Mouse (Mus musculus): Measurements from ENCODE around the gene Myrf. TPM values are rescaled to one million over a fixed set of nuclear protein-coding genes. Genes with fewer than 3 reads are reported as not detected.
"Not testable (repeated sequence)": the region's sequence is repeated elsewhere in the genome, so short reads cannot be mapped to it uniquely, and the experiment has no call there.

The Myrf gene
- polyA plus RNA-seq, 1 experiment = 65.5 TPM

DNA sequence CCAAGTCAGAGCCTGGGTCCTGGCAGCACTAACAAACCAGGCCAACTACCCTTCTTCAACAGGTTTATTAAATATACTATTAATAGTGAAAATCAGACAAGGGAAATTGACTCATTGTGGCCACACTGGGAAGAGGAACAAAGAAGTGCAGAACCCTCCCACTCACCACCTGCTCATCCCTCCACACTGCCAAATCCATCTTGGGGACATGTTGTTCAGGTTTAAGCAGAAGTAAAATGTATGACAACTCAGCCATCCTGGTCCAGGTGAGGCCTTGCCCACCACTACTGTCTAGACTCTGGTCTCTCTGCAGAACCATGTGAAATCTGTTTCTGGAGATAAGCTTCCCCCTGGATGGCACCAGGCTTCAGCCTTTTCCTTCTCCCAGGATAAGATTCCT lies 68.7 kb downstream of the Myrf start:
- TF ChIP-seq CTCF (IDR thresholded peaks at IDR 0.05; ENCODE audit: extremely low read depth, insufficient read length, insufficient replicate concordance, low read depth, low read length) (no peak), POLR2A (IDR thresholded peaks at IDR 0.05; ENCODE audit: low read depth, low read length) (no peak)
- Histone ChIP-seq H3K27me3 (ENCODE audit: control insufficient read depth, insufficient read depth, low read length) (no peaks in the 10 kb centered on the region), H3K4me1 (ENCODE audit: control insufficient read depth, insufficient read depth, insufficient read length, low read length) (peaks cover 8% of the 10 kb centered on the region; the same call in 1 of the 2 replicates), H3K36me3 (ENCODE audit: control insufficient read depth, insufficient read depth, low read length) (no peaks in the 10 kb centered on the region), H3K4me3 (ENCODE audit: low read depth, low read length) (no peak overlapping the region), H3K27ac (ENCODE audit: insufficient read depth, low read depth, low read length) (no peak overlapping the region)

DNA sequence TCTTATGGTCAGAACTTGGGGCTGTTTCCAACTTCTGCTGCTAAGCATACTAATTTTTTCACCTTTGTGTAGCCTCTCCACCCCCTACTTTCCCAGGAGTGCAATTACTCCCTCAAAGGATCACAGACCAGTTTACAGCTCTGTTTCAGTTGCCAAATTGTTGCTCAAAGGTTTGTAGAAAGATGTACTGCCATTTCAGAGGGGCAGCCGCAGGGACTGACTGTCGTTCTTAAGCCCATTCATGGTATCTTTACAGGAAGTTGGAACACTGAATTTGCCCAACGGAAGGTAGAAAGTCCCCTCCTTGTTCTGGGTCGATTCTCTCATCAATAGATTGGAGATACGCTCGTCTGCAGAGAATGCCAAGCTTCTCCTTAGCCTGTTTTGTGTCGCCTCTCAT lies 69.2 kb downstream of the Myrf start:
- H3K4me1 ChIP-seq (ENCODE audit: control insufficient read depth, insufficient read depth, insufficient read length, low read length) = peaks cover 8% of the 10 kb centered on the region; the same call in 1 of the 2 replicates
- WGBS = 28% methylated on average over 7 of the region's 7 CpGs
- no peaks in the 10 kb centered on the region for H3K27me3 ChIP-seq (ENCODE audit: control insufficient read depth, insufficient read depth, low read length)
- no peak overlapping the region for H3K4me3 ChIP-seq (ENCODE audit: low read depth, low read length)
- peak overlapping the region; percentile 25; the same call in 1 of the 2 replicates for H3K27ac ChIP-seq (ENCODE audit: insufficient read depth, low read depth, low read length)
- TF ChIP-seq CTCF (IDR thresholded peaks at IDR 0.05; ENCODE audit: extremely low read depth, insufficient read length, insufficient replicate concordance, low read depth, low read length) = no peak
- TF ChIP-seq POLR2A (IDR thresholded peaks at IDR 0.05; ENCODE audit: low read depth, low read length) = no peak
- H3K36me3 ChIP-seq (ENCODE audit: control insufficient read depth, insufficient read depth, low read length) = no peaks in the 10 kb centered on the region

DNA sequence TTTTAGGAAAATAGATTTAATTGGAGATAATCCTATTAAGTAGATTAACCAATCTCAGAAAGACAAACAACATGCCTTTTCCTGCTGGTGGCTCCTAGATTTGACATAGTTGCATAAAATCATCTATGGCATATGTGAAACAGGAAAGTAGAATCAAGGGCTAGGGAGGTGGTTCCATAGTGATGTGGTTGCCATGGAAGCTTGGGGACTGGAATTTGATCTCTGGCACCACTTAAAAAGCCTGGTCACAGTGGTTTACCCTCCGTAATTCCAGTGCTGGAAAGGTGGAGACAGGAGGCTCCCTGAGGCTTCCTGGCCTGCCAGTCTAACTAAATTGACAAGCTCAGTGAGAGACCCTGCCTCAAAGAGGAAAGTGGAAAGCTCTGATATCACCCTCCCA lies 70.1 kb downstream of the Myrf start:
- no peaks in the 10 kb centered on the region for H3K36me3 ChIP-seq (ENCODE audit: control insufficient read depth, insufficient read depth, low read length)
- no peak overlapping the region for H3K4me3 ChIP-seq (ENCODE audit: low read depth, low read length)
- no peaks in the 10 kb centered on the region for H3K27me3 ChIP-seq (ENCODE audit: control insufficient read depth, insufficient read depth, low read length)
- H3K27ac ChIP-seq (ENCODE audit: insufficient read depth, low read depth, low read length) = no peak overlapping the region
- WGBS = 31% methylated on average over 1 of the region's 1 CpGs
- no peak for TF ChIP-seq CTCF (IDR thresholded peaks at IDR 0.05; ENCODE audit: extremely low read depth, insufficient read length, insufficient replicate concordance, low read depth, low read length)
- TF ChIP-seq POLR2A (IDR thresholded peaks at IDR 0.05; ENCODE audit: low read depth, low read length) = no peak
- H3K4me1 ChIP-seq (ENCODE audit: control insufficient read depth, insufficient read depth, insufficient read length, low read length) = peaks cover 8% of the 10 kb centered on the region; the same call in 1 of the 2 replicates

DNA sequence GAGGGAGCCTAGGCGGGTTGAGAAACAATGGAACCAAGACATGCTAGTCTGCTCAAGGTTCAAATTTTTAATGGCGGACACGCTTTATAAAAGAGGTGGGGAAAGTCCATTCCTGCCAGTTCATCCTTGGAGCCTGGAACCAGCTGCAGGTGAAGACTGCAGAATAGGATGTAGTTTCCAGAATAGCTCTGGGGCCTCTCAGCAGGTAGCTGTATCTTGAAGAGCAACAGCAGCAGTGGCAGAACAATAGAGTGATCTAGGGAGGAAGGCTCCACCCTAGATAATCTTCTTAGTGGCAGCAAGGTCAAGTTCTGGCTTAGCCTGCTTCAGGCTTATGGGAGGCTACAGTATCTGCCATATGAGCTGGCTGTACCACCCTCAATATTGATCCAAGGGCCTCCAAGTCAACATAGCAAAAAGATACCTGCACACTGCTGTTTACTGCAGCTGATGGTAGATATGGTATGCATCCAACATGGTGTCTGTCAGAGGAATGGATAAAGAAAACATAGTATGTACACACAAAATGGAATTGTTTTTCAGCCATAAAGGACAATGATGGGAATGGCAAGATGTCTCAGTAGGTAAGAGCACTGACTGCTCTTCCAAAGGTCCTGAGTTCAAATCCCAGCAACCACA lies 70.7 kb downstream of the Myrf start:
- H3K27ac ChIP-seq (ENCODE audit: insufficient read depth, low read depth, low read length); H3K4me3 ChIP-seq (ENCODE audit: low read depth, low read length); H3K27me3 ChIP-seq (ENCODE audit: control insufficient read depth, insufficient read depth, low read length); H3K4me1 ChIP-seq (ENCODE audit: control insufficient read depth, insufficient read depth, insufficient read length, low read length); H3K36me3 ChIP-seq (ENCODE audit: control insufficient read depth, insufficient read depth, low read length): not testable (repeated sequence)
- 78% methylated on average over 3 of the region's 3 CpGs for WGBS

DNA sequence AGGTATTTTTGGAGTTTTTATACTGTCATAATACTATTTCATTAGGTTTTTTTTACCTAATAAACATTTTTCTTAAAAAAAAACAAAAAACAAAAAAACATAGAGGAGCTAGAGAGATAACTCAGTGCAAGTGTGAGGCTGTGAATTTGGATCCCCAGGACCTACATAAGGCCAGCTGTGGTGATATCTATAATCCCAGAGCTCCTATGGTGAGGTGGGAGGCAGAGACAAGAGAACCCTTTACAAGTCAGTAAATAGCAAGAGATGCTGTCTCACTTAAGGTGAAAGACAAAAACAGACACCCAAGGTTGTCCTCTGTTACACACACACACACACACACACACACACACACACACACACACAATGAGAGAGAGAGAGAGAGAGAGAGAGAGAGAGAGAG lies 71.4 kb downstream of the Myrf start:
- H3K27me3 ChIP-seq (ENCODE audit: control insufficient read depth, insufficient read depth, low read length) = no peaks in the 10 kb centered on the region
- H3K4me1 ChIP-seq (ENCODE audit: control insufficient read depth, insufficient read depth, insufficient read length, low read length) = peaks cover 8% of the 10 kb centered on the region; the same call in 1 of the 2 replicates
- no peaks in the 10 kb centered on the region for H3K36me3 ChIP-seq (ENCODE audit: control insufficient read depth, insufficient read depth, low read length)
- no peak overlapping the region for H3K27ac ChIP-seq (ENCODE audit: insufficient read depth, low read depth, low read length)
- TF ChIP-seq CTCF (IDR thresholded peaks at IDR 0.05; ENCODE audit: extremely low read depth, insufficient read length, insufficient replicate concordance, low read depth, low read length) (no peak), POLR2A (IDR thresholded peaks at IDR 0.05; ENCODE audit: low read depth, low read length) (no peak)
- no peak overlapping the region for H3K4me3 ChIP-seq (ENCODE audit: low read depth, low read length)

DNA sequence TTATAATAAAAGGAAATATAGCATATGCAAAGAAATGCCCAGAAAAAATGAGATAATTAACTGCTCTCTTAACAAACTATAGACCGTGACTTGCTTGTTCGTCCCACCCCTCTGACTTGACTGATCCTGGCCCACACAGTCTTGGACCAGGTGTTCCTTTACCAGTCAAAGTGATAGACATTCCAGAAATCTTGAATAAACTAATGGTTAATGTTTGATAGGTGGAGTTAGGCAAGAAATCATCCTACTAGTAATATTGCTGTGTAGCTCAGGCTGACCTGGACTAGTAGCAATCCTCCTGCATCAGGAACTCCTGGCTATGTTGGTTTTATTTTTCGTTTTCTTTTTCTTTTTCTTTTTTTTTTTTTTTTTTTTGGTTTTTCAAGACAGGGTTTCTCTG lies 72.1 kb downstream of the Myrf start:
- no peak overlapping the region for H3K4me3 ChIP-seq (ENCODE audit: low read depth, low read length)
- H3K4me1 ChIP-seq (ENCODE audit: control insufficient read depth, insufficient read depth, insufficient read length, low read length) = peaks cover 8% of the 10 kb centered on the region; the same call in 1 of the 2 replicates
- no peak for TF ChIP-seq POLR2A (IDR thresholded peaks at IDR 0.05; ENCODE audit: low read depth, low read length)
- TF ChIP-seq CTCF (IDR thresholded peaks at IDR 0.05; ENCODE audit: extremely low read depth, insufficient read length, insufficient replicate concordance, low read depth, low read length) = no peak
- H3K27me3 ChIP-seq (ENCODE audit: control insufficient read depth, insufficient read depth, low read length) = no peaks in the 10 kb centered on the region
- H3K27ac ChIP-seq (ENCODE audit: insufficient read depth, low read depth, low read length) = no peak overlapping the region
- no peaks in the 10 kb centered on the region for H3K36me3 ChIP-seq (ENCODE audit: control insufficient read depth, insufficient read depth, low read length)
- WGBS = 49% methylated on average over 3 of the region's 3 CpGs

DNA sequence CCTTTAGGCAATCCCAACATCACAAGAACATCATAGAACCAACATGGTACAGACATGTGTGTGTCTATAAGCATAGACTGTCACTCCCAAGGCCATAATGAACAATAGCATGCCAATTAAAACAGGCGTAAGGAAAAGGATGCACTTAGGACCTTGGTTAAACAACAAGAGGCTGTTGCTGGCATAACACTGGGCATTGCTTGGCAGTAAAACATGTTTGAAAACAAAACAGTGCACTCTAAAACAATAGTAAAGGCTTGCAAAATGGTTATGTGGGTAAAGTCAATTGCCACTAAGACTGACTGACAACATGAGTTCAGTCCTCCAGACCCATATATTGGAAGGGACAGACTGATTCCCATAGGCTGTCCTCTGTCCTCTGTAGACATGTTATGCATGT lies 72.6 kb downstream of the Myrf start:
- WGBS = 79% methylated on average over 1 of the region's 1 CpGs
- no peak for TF ChIP-seq CTCF (IDR thresholded peaks at IDR 0.05; ENCODE audit: extremely low read depth, insufficient read length, insufficient replicate concordance, low read depth, low read length)
- TF ChIP-seq POLR2A (IDR thresholded peaks at IDR 0.05; ENCODE audit: low read depth, low read length) = no peak
- Histone ChIP-seq H3K27me3 (ENCODE audit: control insufficient read depth, insufficient read depth, low read length) (no peaks in the 10 kb centered on the region), H3K27ac (ENCODE audit: insufficient read depth, low read depth, low read length) (no peak overlapping the region), H3K4me3 (ENCODE audit: low read depth, low read length) (no peak overlapping the region), H3K4me1 (ENCODE audit: control insufficient read depth, insufficient read depth, insufficient read length, low read length) (peaks cover 6% of the 10 kb centered on the region; the same call in 1 of the 2 replicates), H3K36me3 (ENCODE audit: control insufficient read depth, insufficient read depth, low read length) (no peaks in the 10 kb centered on the region)

Data from small intestine, adult 2 months (tissue).